Mouse (Mus musculus) heart, adult 2 months (tissue): ENCODE results near the gene Prdm16. TPM values are rescaled to one million over a fixed set of nuclear protein-coding genes. Genes with fewer than 3 reads are reported as not detected.

Experiments used
- DNase-seq, 2 experiments: peaks; one replicate each; pipeline ENCODE4 v3.0.0; 2021
- H3K27ac ChIP-seq: fragments of 200-600 bp; 2 replicates; pipeline ENCODE4 v1.8.1; 2022
- H3K27me3 ChIP-seq: fragments of 200-500 bp; 2 replicates; pipeline ENCODE4 v1.6.1; 2012; ENCODE audit warnings: mild to moderate bottlenecking, low read length, inconsistent platforms, mixed read lengths; ENCODE audit not compliant: control insufficient read depth, insufficient read depth
- H3K36me3 ChIP-seq: fragments of 200-500 bp; 2 replicates; pipeline ENCODE4 v1.6.1; 2012; ENCODE audit warnings: low read length, inconsistent platforms; ENCODE audit not compliant: control insufficient read depth, insufficient read depth
- H3K4me1 ChIP-seq: fragments of 200-500 bp; 2 replicates; pipeline ENCODE4 v1.6.1; 2011; ENCODE audit warnings: low read length; ENCODE audit not compliant: control insufficient read depth, insufficient read depth
- H3K4me3 ChIP-seq: fragments of 200-600 bp; 2 replicates; pipeline ENCODE4 v1.8.1; 2022
- H3K79me2 ChIP-seq: fragments of 200-500 bp; replicated peaks from 2 replicates; pipeline ENCODE4 v1.6.1; 2012; ENCODE audit warnings: mild to moderate bottlenecking, inconsistent platforms, low read length, moderate library complexity, mixed read lengths; ENCODE audit not compliant: control insufficient read depth, insufficient read depth
- H3K9ac ChIP-seq: fragments of 200-500 bp; 2 replicates; pipeline ENCODE4 v1.6.1; 2012; ENCODE audit warnings: low read depth, mild to moderate bottlenecking, control low read depth, inconsistent platforms, low read length, mixed read lengths
- CTCF ChIP-seq: fragments of 200-600 bp; IDR thresholded peaks from 2 replicates; pipeline ENCODE4 v1.8.1; 2022; ENCODE audit warnings: antibody characterized with exemption, mild to moderate bottlenecking, moderate library complexity
- EP300 ChIP-seq: fragments of 200-500 bp; IDR thresholded peaks from 2 replicates; pipeline ENCODE4 v1.6.1; 2011; ENCODE audit warnings: low read depth, low read length, control low read depth; ENCODE audit not compliant: insufficient read depth
- POLR2A ChIP-seq: fragments of 200-500 bp; IDR thresholded peaks from 2 replicates; pipeline ENCODE4 v1.6.1; 2011; ENCODE audit warnings: mild to moderate bottlenecking, low read depth, low read length, control low read depth; ENCODE audit not compliant: insufficient read depth
- WGBS: fragments of 180-500 bp; shearing (Covaris S2); methylation state at CpG from one replicate; pipeline ENCODE4 v1.1.7; 2018; 5-methylcytosine and 5-hydroxymethylcytosine counted together
- intact Hi-C: fragments of 180-260 bp; cut with DNase I; formaldehyde crosslinking; loops from one replicate; pipeline ENCODE4 v1.15.1; 2025
- polyA plus RNA-seq: library from polyadenylated mRNA; depleted of rRNA; stranded (reverse); fragments of >200 nt; gene quantifications from 2 replicates; pipeline ENCODE4 v1.2.3, GENCODE M21; 2012
- total RNA-seq, 2 experiments: library from RNA; stranded (reverse); gene quantifications; 2 replicates each; pipeline ENCODE4 v1.2.3; 2021

Prdm16 gene
- total and polyA plus RNA-seq, 3 experiments = 7.6 to 18.1 (median 16.8) TPM

DNA sequence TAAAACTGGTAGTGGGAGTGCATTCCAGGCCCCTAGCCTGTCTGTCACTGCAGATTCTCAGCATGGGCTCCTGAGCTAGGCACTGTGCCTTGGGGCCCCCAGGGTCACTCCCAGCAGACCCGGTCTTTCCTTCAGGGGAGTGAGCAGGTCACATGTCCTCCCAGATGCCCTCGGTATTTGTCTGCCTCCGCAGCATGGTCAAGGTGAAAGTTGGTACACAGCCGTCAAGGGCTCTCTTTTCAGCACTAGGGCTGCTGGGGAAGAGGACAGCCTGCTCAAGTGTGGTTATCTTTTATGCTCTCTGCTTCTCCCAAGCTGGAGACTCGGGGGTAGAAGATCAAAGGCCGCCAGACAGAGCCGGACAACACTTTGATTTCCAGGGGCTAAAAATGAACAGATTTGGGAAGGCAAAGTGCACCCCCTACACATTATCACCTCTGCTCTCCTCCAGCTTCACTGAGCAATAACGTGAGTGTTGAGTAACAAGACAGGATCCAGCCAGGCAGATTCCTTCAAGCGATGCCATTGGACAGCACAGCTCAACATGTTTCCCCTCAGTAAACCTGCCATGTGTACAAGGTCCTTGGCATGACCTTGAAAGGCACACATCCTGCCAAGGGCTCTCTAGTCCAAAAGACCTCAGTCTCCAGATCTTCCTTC, 193.9 kb downstream of the Prdm16 start:
- no peaks in the 10 kb centered on the region for H3K36me3 ChIP-seq
- intact Hi-C loops = loop anchor here (10.0 kb wide), 1 partner anchor 232 kb away; no protein-coding TSS in a partner anchor
- H3K4me1 ChIP-seq = peaks cover 2% of the 10 kb centered on the region; the same call in 1 of the 2 replicates
- H3K27ac ChIP-seq = peak overlapping the region; percentile 33; the same call in 1 of the 2 replicates
- no peak overlapping the region for H3K4me3 ChIP-seq
- no peaks in the 10 kb centered on the region for H3K79me2 ChIP-seq
- no peak overlapping the region for H3K9ac ChIP-seq
- DNase-seq = peak in 1 of 2 experiments; percentile 36
- no peak for TF ChIP-seq CTCF
- TF ChIP-seq EP300 = 0 out of 2 replicates have a peak, but pooled peaks have one; percentile 8
- WGBS = 29% methylated on average over 9 of the region's 9 CpGs
- H3K27me3 ChIP-seq = no peaks in the 10 kb centered on the region

DNA sequence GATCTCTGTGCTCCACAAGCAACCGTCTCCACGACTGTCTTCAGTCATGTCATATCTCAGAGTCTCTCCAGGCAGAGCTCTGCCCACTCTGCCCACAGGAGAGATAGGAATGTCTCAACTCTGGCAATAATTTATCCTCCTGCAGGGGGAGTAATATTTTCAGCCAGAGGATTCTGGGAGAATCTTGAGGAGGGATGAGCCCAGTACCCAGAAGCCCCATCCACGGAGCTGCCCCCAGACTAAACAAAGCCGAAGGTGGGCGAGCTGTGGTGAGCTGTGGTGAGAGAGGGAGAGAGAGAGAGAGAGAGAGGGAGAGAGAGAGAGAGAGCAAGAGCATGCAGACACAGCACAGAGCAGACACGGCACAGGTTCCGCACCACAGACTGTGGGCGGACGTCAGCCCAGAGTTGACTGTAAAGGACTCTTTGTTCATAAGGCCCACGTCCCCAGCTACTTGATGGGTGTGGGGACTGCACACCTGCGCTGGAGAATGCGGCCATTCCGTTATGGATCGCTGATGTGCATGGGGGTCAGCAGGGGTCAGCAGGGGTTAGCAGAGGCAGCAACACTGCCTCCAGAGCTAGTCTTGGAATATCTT, 197.1 kb downstream of the Prdm16 start:
- Histone ChIP-seq H3K4me1 (peaks cover 2% of the 10 kb centered on the region; the same call in 1 of the 2 replicates), H3K4me3 (no peak overlapping the region), H3K79me2 (no peaks in the 10 kb centered on the region), H3K27me3 (no peaks in the 10 kb centered on the region), H3K9ac (no peak overlapping the region), H3K36me3 (no peaks in the 10 kb centered on the region), H3K27ac (no peak overlapping the region)
- intact Hi-C loops = loop anchor here (10.0 kb wide), 1 partner anchor 235 kb away; no protein-coding TSS in a partner anchor
- 76% methylated on average over 14 of the region's 14 CpGs for WGBS
- DNase-seq = no peak
- TF ChIP-seq POLR2A (no peak), CTCF (0 out of 2 replicates have a peak, but pooled peaks have one; percentile 1), EP300 (no peak)

DNA sequence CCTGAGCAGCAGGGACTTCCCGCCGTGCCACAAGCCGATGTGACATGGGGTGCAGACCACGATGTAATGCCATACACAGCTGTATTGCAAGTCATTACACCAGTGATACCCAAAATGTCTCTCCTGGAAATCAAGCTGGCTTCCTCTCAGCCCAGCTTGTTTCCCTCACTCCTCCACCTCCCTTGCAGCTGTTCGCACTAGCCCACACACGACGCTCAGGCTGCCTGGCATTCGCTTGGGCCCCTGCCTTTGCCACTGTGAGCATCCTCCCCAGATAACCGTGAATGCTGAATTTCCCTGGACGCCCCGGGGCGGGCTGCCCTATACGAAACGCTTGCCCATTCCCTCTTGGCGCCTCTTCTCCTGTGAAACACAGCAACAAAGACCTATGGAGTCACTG, 198.1 kb downstream of the Prdm16 start:
- H3K4me3 ChIP-seq = no peak overlapping the region
- 75% methylated on average over 15 of the region's 15 CpGs for WGBS
- H3K9ac ChIP-seq = no peak overlapping the region
- intact Hi-C loops = no loop called here
- H3K27ac ChIP-seq = no peak overlapping the region
- H3K4me1 ChIP-seq = peaks cover 2% of the 10 kb centered on the region; the same call in 1 of the 2 replicates
- H3K36me3 ChIP-seq = no peaks in the 10 kb centered on the region
- H3K79me2 ChIP-seq = no peaks in the 10 kb centered on the region
- DNase-seq = no peak
- TF ChIP-seq CTCF (no peak), POLR2A (no peak), EP300 (no peak)
- no peaks in the 10 kb centered on the region for H3K27me3 ChIP-seq

DNA sequence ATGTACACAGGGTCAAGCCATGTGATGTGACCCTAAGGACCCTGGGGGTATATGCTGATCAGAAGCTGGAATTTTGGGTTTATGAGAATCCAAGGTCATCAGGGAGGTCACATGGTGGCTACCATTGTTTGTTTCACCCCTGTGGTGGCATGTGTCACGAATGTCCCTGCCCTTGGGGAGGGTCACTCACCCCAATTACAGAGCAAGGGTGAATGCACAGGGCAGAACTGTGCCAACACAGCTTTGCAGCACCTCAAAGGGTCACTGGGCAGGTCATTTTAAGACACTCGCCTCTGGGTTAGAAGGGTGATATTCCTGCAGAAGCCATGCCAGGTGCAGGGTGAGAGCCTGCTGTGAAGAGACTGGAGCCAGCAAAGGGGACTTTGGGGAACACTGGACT, 206.9 kb downstream of the Prdm16 start:
- peaks cover 1% of the 10 kb centered on the region; the same call in 1 of the 2 replicates for H3K4me1 ChIP-seq
- no peaks in the 10 kb centered on the region for H3K27me3 ChIP-seq
- 77% methylated on average over 2 of the region's 2 CpGs for WGBS
- TF ChIP-seq CTCF (no peak), POLR2A (no peak), EP300 (no peak)
- no peak overlapping the region for H3K27ac ChIP-seq
- H3K79me2 ChIP-seq = no peaks in the 10 kb centered on the region
- no peak for DNase-seq
- intact Hi-C loops = no loop called here
- no peak overlapping the region for H3K9ac ChIP-seq
- no peaks in the 10 kb centered on the region for H3K36me3 ChIP-seq
- H3K4me3 ChIP-seq = no peak overlapping the region

DNA sequence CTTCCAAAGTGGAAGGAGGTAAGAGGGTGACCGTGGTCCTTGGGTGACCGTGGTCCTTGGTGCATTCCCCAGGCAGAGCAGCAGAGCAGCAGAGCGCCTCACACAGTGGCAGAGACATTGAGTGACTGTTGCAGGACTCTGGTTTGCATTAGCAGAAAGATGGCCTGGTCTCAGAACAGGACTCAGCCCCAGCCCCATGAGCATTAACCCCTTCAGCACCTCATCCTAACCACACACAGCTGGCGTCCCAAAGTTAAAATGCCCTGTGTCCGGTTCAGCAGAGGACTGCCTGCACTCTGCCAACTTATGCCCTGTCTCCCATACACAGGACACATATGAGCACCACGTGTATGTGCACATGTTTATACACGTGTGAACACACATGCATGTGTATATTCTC, 209.8 kb downstream of the Prdm16 start:
- H3K36me3 ChIP-seq = no peaks in the 10 kb centered on the region
- H3K4me1 ChIP-seq = peaks cover 3% of the 10 kb centered on the region
- intact Hi-C loops = no loop called here
- TF ChIP-seq CTCF = no peak
- TF ChIP-seq POLR2A = no peak
- no peak for TF ChIP-seq EP300
- DNase-seq = no peak
- no peaks in the 10 kb centered on the region for H3K27me3 ChIP-seq
- no peaks in the 10 kb centered on the region for H3K79me2 ChIP-seq
- no peak overlapping the region for H3K27ac ChIP-seq
- no peak overlapping the region for H3K4me3 ChIP-seq
- no peak overlapping the region for H3K9ac ChIP-seq
- 85% methylated on average over 7 of the region's 7 CpGs for WGBS

DNA sequence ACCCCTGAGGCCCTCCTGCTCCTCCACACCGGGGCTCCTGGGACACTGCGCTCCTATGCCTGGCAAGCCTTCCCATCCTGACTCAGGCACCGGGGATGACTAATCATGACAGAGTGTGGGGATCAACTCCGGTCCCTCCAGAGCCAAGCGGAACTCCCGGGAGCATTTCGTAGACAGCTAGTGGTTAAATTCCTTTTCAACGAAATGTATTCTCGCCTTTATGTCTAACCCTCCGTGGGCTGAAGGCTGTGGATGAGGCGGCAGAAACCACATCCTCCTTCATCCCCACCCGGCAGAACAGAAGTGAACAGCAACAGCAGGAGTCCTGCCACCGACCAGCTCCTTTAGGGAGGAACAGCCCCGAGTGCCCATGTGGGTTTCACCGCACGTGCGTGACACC, 211.4 kb downstream of the Prdm16 start:
- peak in 1 of 2 experiments; percentile 39 for DNase-seq
- WGBS = 48% methylated on average over 17 of the region's 17 CpGs
- H3K4me1 ChIP-seq = peaks cover 3% of the 10 kb centered on the region

More for the DNA sequence above, 211.4 kb downstream of the Prdm16 start:
- intact Hi-C loops = no loop called here
- no peaks in the 10 kb centered on the region for H3K27me3 ChIP-seq
- H3K4me3 ChIP-seq = no peak overlapping the region
- H3K27ac ChIP-seq = no peak overlapping the region
- H3K36me3 ChIP-seq = no peaks in the 10 kb centered on the region
- no peak for TF ChIP-seq EP300
- H3K79me2 ChIP-seq = no peaks in the 10 kb centered on the region
- no peak overlapping the region for H3K9ac ChIP-seq
